Mouse (Mus musculus): Measurements from ENCODE around the gene Terf2.
A peak's percentile ranks its signal among the peaks of the same experiment; 100 is the strongest.
"Not testable (repeated sequence)": the region's sequence is repeated elsewhere in the genome, so short reads cannot be mapped to it uniquely, and the experiment has no call there.

The Terf2 gene

GRCm38 (mm10) chr8:107056973-107057369 lies 39.4 kb downstream of the Terf2 start:
- peak; percentile 22 for DNase-seq (ENCODE audit: low spot score)

- DNase-seq (ENCODE audit: low spot score), result peak; percentile 96
These were observed 40.0 kb downstream of the Terf2 start, which contains the start of the genes Cog8 and Nip7 for GRCm38 (mm10) chr8:107056076-107056972. Gene Cog8, minus strand, starts transcription at chr8:107056689. Gene Nip7, plus strand, starts transcription at chr8:107056877.

GRCm38 (mm10) chr8:107052046-107052445 lies 44.3 kb downstream of the Terf2 start:
- DNase-seq (ENCODE audit: low spot score), result no peak

GRCm38 (mm10) chr8:107049480-107049879 lies 46.9 kb downstream of the Terf2 start:
- DNase-seq (ENCODE audit: low spot score), result no peak

- DNase-seq (ENCODE audit: low spot score), result peak; percentile 81
These were observed 48.0 kb downstream of the Terf2 start, which contains the start of gene Pdf for GRCm38 (mm10) chr8:107048061-107048941. Gene Pdf, minus strand, starts transcription at chr8:107048614.

- DNase-seq (ENCODE audit: low spot score), result no peak
These were observed 49.4 kb downstream of the Terf2 start for GRCm38 (mm10) chr8:107046976-107047375.

- no peak for DNase-seq (ENCODE audit: low spot score)
These were observed 50.9 kb downstream of the Terf2 start for GRCm38 (mm10) chr8:107045478-107045877.

GRCm38 (mm10) chr8:107040632-107041031 lies 55.7 kb downstream of the Terf2 start:
- no peak for DNase-seq (ENCODE audit: low spot score)

GRCm38 (mm10) chr8:107036626-107037025 lies 59.7 kb downstream of the Terf2 start:
- DNase-seq (ENCODE audit: low spot score), result no peak

GRCm38 (mm10) chr8:107035641-107036040 lies 60.7 kb downstream of the Terf2 start:
- no peak for DNase-seq (ENCODE audit: low spot score)

GRCm38 (mm10) chr8:107033609-107034008 lies 62.7 kb downstream of the Terf2 start:
- DNase-seq (ENCODE audit: low spot score), result not testable (repeated sequence)

- no peak for DNase-seq (ENCODE audit: low spot score)
These were observed 64.7 kb downstream of the Terf2 start for GRCm38 (mm10) chr8:107031577-107032090.

- DNase-seq (ENCODE audit: low spot score), result peak; percentile 97
These were observed 65.4 kb downstream of the Terf2 start, which contains the start of gene Vps4a for GRCm38 (mm10) chr8:107030650-107031576. Gene Vps4a, plus strand, starts transcription at chr8:107031222.

GRCm38 (mm10) chr8:107030058-107030457 lies 66.3 kb downstream of the Terf2 start:
- DNase-seq (ENCODE audit: low spot score), result no peak

- no peak for DNase-seq (ENCODE audit: low spot score)
These were observed 67.0 kb downstream of the Terf2 start for GRCm38 (mm10) chr8:107029310-107029709.

GRCm38 (mm10) chr8:107023479-107023878 lies 72.9 kb downstream of the Terf2 start:
- no peak for DNase-seq (ENCODE audit: low spot score)
